Mouse (Mus musculus) kidney, postnatal 0 days (tissue): ENCODE data around the gene Htra1. TPM values are rescaled to one million over a fixed set of nuclear protein-coding genes. Genes with fewer than 3 reads are reported as not detected.
A peak's percentile ranks its signal among the peaks of the same experiment; 100 is the strongest.

Experiments
- ATAC-seq: fragments of 200-750 bp; cut with Nextera tagmentation; replicated peaks from 2 replicates; pipeline ENCODE4 v1.8.0; 2017; ENCODE audit warnings: low read depth, moderate number of reproducible peaks, moderate TSS enrichment, moderate library complexity; ENCODE audit not compliant: low FRiP score
- DNase-seq: peaks from one replicate; pipeline ENCODE4 v3.0.0-alpha.2; 2016; ENCODE audit warnings: low spot score
- H3K27ac ChIP-seq: fragments of 300-500 bp; sonication (generic); 2 replicates; pipeline ENCODE4 v1.5.1; 2014; ENCODE audit warnings: mild to moderate bottlenecking
- H3K27me3 ChIP-seq: fragments of 300-500 bp; sonication (generic); 2 replicates; pipeline ENCODE4 v1.6.1; 2014; ENCODE audit warnings: low read length, mixed read lengths; ENCODE audit not compliant: insufficient read depth
- H3K36me3 ChIP-seq: fragments of 300-500 bp; sonication (generic); 2 replicates; pipeline ENCODE4 v1.6.1; 2014; ENCODE audit warnings: low read length, mixed read lengths; ENCODE audit not compliant: insufficient read depth
- H3K4me1 ChIP-seq: fragments of 300-500 bp; sonication (generic); replicated peaks from 2 replicates; pipeline ENCODE4 v1.6.1; 2014; ENCODE audit warnings: antibody characterized with exemption, low read length, mixed read lengths; ENCODE audit not compliant: insufficient read depth
- H3K4me2 ChIP-seq: fragments of 300-500 bp; sonication (generic); 2 replicates; pipeline ENCODE4 v1.6.1; 2014; ENCODE audit warnings: mild to moderate bottlenecking, low read length, moderate library complexity, mixed read lengths
- H3K4me3 ChIP-seq: fragments of 300-500 bp; sonication (generic); replicated peaks from 2 replicates; pipeline ENCODE4 v1.5.1; 2014; ENCODE audit warnings: low read depth, low read length
- H3K9ac ChIP-seq: fragments of 300-500 bp; sonication (generic); 2 replicates; pipeline ENCODE4 v1.6.1; 2014; ENCODE audit warnings: low read depth, low read length
- H3K9me3 ChIP-seq: fragments of 300-500 bp; sonication (generic); replicated peaks from 2 replicates; pipeline ENCODE4 v1.6.1; 2016; ENCODE audit warnings: low read length, inconsistent platforms, mixed read lengths
- CTCF ChIP-seq: IDR thresholded peaks from 2 replicates; pipeline ENCODE4 v1.5.1; 2016; ENCODE audit warnings: antibody characterized with exemption, low read depth, mild to moderate bottlenecking, moderate library complexity
- WGBS: fragments of 180-500 bp; shearing (Covaris S2); extraction: QIAGEN DNeasy Blood & Tissue Kit; methylation state at CpG from one replicate; pipeline ENCODE4 v1.1.7; 2014; 5-methylcytosine and 5-hydroxymethylcytosine counted together
- polyA plus RNA-seq: library from polyadenylated mRNA; unstranded; fragments of >200 nt; fragmentation: Nextera tagmentation; extraction: Ambion mirVana; gene quantifications from 2 replicates; pipeline ENCODE4 v1.2.1, GENCODE M21; 2015

Gene Htra1
- polyA plus RNA-seq, 1 experiment from 2014 or later: 14.8 TPM

DNA sequence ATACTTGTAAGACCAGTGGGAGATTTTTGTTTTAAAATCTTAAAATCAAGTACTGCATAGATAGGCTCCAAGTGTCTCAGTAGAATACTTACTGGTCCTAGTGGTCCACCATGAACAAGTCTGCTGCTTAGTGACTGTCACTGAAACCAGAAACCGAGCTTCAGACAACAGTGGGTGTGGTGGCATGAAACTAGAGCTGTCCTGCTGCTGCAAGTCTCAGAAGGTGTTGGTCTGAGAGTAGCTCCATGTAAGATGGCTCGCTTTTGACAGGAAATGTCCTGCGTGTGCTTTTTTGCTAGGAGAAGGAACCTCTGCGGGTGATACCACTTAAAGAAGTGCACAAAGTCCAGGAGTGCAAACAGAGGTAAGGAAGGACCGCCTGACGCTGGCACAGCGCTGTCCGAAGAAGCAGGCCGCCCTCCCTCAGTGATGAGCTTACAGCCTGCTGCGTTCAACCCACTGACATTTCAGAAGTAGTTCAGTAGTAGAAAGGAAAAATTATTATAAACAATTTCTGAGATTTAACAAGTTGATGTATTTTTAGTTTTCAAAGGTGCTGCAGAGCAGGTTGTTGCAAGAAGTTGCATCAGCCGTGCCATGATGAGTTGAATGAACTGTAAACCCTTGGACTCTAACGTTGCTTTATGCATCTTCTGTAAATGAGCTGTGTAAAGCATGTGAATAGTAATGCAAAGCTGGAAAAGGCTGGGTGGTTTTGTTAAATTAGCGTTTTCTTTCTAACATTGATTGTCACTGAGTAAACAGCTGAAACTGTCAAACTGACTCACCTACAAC, 31.1 kb upstream of the Htra1 start:
- Histone ChIP-seq H3K36me3 (peaks cover 32% of the 10 kb centered on the region), H3K27me3 (no peaks in the 10 kb centered on the region), H3K4me3 (no peak overlapping the region), H3K27ac (no peak overlapping the region), H3K9me3 (no peaks in the 10 kb centered on the region), H3K4me1 (no peaks in the 10 kb centered on the region), H3K4me2 (no peak overlapping the region), H3K9ac (no peak overlapping the region)
- no peak for ATAC-seq
- 82% methylated on average over 13 of the region's 13 CpGs for WGBS
- no peak for DNase-seq
- no peak for TF ChIP-seq CTCF

DNA sequence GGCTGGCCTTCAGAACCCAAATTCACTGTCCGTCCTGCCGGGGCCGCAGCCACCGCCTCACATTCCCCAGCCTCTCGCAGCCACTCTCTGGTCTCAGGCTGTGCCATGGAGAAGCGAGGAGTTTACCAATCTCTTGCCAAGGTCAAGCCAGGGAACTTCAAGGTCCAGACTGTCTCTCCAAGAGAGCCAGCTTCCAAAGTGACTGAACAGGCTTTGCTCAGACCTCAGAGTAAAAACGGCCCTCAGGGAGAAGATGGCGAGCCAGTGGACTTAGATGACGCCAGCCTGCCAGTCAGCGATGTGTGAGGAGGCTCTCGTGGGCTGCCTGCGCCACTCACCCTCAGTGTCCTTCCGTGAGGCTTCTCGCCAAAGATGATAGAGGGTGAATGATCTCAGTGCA, 25.1 kb upstream of the Htra1 start:
- no peak for ATAC-seq
- no peak for TF ChIP-seq CTCF

DNA sequence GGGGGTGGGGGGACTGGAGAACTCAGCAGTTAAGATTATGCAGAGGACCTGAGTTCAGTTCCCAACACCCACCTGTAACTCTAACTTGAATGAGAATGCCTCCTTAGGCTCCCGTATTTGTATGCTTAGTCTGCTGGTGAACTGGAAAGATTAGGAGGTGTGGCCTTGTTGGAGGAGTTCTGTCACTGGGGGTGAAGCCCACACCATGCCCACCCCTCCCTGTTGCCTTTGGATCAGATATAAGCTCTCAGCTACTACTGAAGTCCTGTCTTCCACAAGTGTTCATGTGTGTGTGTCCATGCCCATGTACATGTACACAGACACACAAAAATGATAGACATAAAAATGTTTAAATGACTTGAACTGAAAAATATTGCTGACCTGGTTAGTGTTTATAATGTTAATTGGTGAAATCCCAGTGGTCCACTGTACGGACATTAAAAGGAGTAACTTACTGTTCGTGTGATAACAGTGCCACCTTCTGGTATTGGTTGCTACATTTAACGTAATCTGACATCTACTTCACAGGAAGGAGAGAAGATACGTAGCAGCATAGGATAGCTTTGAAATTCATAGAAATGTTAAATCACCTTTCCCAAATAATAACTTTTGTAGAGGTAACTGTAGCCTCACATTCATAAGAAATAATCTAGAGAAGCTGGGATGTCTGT, 21.1 kb upstream of the Htra1 start:
- DNase-seq (peak; percentile 87), ATAC-seq (no peak)
- Histone ChIP-seq H3K9ac (no peak overlapping the region), H3K4me1 (no peaks in the 10 kb centered on the region), H3K27ac (no peak overlapping the region), H3K4me2 (no peak overlapping the region), H3K4me3 (no peak overlapping the region), H3K36me3 (peaks cover 8% of the 10 kb centered on the region; the same call in 1 of the 2 replicates), H3K9me3 (no peaks in the 10 kb centered on the region), H3K27me3 (no peaks in the 10 kb centered on the region)
- peak; percentile 88 for TF ChIP-seq CTCF
- WGBS: 33% methylated on average over 5 of the region's 5 CpGs

More for the DNA sequence above, 25.1 kb upstream of the Htra1 start:
- Histone ChIP-seq H3K4me2 (no peak overlapping the region), H3K27me3 (no peaks in the 10 kb centered on the region), H3K27ac (no peak overlapping the region), H3K4me1 (no peaks in the 10 kb centered on the region), H3K4me3 (no peak overlapping the region), H3K9ac (no peak overlapping the region), H3K9me3 (no peaks in the 10 kb centered on the region), H3K36me3 (peaks cover 13% of the 10 kb centered on the region)
- WGBS: 89% methylated on average over 14 of the region's 14 CpGs
- no peak for DNase-seq

DNA sequence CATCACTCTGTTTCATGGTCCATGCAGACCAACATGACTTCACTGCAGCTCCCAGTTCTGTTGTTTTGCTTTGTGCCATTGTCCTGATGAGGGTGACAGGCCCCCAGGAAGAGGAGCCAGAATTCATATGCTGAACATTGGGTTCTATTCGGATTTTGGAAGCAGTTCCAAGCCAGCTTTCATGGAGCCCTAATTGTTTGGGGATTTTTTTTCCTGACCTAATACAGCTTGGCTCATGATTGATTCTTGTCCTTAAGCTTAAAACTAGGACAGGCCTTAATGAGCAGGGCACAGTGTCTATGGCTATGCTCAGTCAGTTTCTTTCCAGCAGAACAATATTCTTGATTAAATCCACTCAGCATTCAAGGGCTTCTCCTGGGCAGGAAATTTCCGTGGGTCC, 17.7 kb upstream of the Htra1 start:
- Histone ChIP-seq H3K9ac (no peak overlapping the region), H3K4me3 (no peak overlapping the region), H3K4me2 (no peak overlapping the region), H3K27me3 (no peaks in the 10 kb centered on the region), H3K27ac (no peak overlapping the region), H3K36me3 (no peaks in the 10 kb centered on the region), H3K4me1 (no peaks in the 10 kb centered on the region), H3K9me3 (no peaks in the 10 kb centered on the region)
- TF ChIP-seq CTCF: no peak
- DNase-seq (no peak), ATAC-seq (no peak)
- WGBS: 66% methylated on average over 2 of the region's 2 CpGs

DNA sequence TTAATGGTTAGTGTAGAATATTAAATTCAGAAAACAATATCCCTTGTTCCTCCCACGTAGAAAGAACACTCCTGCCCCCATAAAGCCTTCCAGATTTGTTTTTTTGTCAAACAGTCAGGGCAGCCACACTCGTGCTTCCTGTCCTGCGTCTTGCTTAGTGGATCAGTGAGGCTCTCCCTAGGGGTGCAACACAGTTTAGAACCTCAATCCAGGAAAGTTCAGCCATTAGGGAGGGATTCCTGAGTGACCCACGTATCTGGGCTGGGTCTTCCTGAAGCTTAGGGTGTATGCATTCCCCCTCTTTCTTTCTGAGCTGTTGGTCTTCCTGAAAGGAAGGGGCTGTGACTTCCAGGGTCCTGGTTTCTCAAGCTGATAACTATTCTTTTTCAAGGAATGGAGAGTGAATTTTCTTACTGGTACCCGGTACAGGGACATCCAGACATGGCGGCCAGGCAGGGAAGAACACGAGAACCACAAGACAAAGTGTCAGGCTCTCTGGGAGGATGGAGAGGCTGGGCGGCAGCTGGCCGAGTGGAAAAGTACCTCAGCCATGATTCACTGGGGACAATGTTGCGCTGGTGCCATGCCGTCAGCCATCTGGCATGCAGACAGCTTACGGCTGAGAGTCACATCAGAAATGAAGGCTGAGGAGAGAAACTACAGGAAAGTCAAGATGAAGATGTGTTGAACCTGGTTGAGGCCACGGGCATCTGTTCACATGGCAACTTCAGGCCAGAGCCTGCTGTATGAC, 12.8 kb upstream of the Htra1 start:
- Histone ChIP-seq H3K4me3 (no peak overlapping the region), H3K4me2 (no peak overlapping the region), H3K36me3 (no peaks in the 10 kb centered on the region), H3K9me3 (no peaks in the 10 kb centered on the region), H3K9ac (no peak overlapping the region), H3K27ac (no peak overlapping the region), H3K4me1 (no peaks in the 10 kb centered on the region), H3K27me3 (no peaks in the 10 kb centered on the region)
- no peak for ATAC-seq
- 58% methylated on average over 13 of the region's 13 CpGs for WGBS
- DNase-seq: no peak
- no peak for TF ChIP-seq CTCF

DNA sequence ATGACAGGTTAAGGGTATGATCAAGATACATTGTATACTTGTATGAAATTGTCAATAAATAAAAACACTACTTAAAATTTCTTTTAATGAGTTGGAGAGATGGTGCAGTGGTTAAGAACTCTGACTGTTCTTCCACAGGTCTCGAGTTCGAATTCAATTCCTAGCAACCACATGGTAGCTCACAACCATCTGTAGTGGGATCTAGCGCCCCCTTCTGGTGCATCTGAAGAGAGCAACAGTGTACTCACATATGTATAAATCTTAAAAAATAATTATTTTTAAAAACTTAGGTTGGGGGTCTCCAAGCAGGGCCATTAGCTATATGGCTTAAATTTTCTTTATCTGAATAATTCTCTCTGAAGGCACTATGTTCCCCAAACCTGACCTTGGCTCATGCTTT, 5.5 kb upstream of the Htra1 start:
- H3K36me3 ChIP-seq: no peaks in the 10 kb centered on the region
- H3K9ac ChIP-seq: no peak overlapping the region
- H3K4me2 ChIP-seq: no peak overlapping the region
- DNase-seq (no peak), ATAC-seq (no peak)
- H3K9me3 ChIP-seq: no peaks in the 10 kb centered on the region
- H3K4me1 ChIP-seq: 0 out of 2 replicates have a peak, but pooled peaks cover 1% of the 10 kb centered on the region
- 64% methylated on average over 3 of the region's 3 CpGs for WGBS
- no peak overlapping the region for H3K4me3 ChIP-seq
- H3K27ac ChIP-seq: no peak overlapping the region
- H3K27me3 ChIP-seq: peaks cover 6% of the 10 kb centered on the region
- peak; percentile 30; the same call in 1 of the 2 replicates for TF ChIP-seq CTCF
